Mouse (Mus musculus): ENCODE data around the gene Endou. TPM values are rescaled to one million over a fixed set of nuclear protein-coding genes. Genes with fewer than 3 reads are reported as not detected.
A peak's percentile ranks its signal among the peaks of the same experiment; 100 is the strongest.

Endou gene
- 0.21 and 0.29 TPM in 2 replicates for polyA plus RNA-seq (2015; fragmentation: Nextera tagmentation; extraction: Ambion mirVana)

DNA sequence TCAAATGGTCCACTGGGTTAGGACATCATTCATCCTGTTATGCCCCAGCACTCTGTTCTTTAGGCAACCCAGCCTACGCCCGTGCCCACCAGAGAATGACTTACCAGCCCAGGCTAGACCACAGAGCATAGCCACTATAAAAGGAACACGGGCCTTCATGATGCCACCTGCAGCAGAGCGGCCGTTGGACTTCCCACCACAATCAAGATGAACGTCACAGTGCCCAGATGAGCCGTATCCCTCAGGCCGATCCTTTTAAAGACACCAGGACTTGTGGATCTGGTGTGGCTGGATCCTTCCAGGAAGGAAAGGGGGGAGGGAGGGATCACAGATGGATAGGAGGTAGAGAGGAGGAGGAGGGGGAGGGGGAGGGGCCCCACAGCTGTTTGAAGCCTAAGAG lies at the start of gene Endou:
TSS of gene Endou (minus strand) at position 229 of the 400 bp plus-strand sequence.
- Histone ChIP-seq H3K36me3 (no peaks in the 10 kb centered on the region), H3K4me2 (no peak within 1 kb of the TSS), H3K9me3 (no peaks in the 10 kb centered on the region), H3K27ac (no peak within 1 kb of the TSS), H3K4me3 (no peak within 1 kb of the TSS), H3K9ac (no peak within 1 kb of the TSS), H3K4me1 (replicated peaks) (peaks cover 13% of the 10 kb centered on the region; the same call in 1 of the 2 replicates), H3K27me3 (no peaks in the 10 kb centered on the region)
- ATAC-seq (ENCODE audit: low FRiP score), result no peak
- 96% methylated on average over 8 of the region's 8 CpGs for WGBS

GRCm38 (mm10) chr15:97780611-97781031 lies 49.5 kb upstream of the Endou start:
- H3K4me3 ChIP-seq, result no peak overlapping the region
- H3K27ac ChIP-seq, result no peak overlapping the region
- no peak overlapping the region for H3K4me2 ChIP-seq
- H3K27me3 ChIP-seq, result peaks cover 28% of the 10 kb centered on the region
- no peaks in the 10 kb centered on the region for H3K36me3 ChIP-seq
- no peak for ATAC-seq (ENCODE audit: low FRiP score)
- WGBS, result 67% methylated on average over 12 of the region's 12 CpGs
- H3K4me1 ChIP-seq (replicated peaks), result peaks cover 18% of the 10 kb centered on the region
- H3K9ac ChIP-seq, result no peak overlapping the region
- H3K9me3 ChIP-seq, result no peaks in the 10 kb centered on the region

DNA sequence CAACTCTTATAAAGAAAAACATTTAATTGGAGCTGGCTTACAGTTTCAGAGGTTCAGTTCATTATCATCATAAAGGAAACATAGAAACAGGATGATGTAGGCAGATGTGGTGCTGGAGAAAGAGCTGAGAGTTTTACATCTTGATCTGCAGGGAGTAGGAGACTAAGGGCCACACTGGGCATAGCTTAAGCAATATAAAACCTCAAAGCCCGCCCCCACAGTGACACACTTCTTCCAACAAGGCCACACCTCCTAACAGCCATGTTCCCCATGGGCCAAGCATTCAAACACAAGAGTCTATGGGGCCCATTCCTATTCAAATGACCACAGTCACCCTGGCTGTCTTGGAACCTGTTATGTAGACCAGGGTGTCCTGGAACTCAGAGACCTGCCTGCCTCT lies 48.4 kb upstream of the Endou start:
- Histone ChIP-seq H3K4me1 (replicated peaks) (peaks cover 14% of the 10 kb centered on the region), H3K9ac (no peak overlapping the region), H3K4me3 (no peak overlapping the region), H3K9me3 (no peaks in the 10 kb centered on the region), H3K4me2 (no peak overlapping the region), H3K27ac (no peak overlapping the region), H3K36me3 (no peaks in the 10 kb centered on the region), H3K27me3 (peaks cover 37% of the 10 kb centered on the region)
- ATAC-seq (ENCODE audit: low FRiP score), result no peak
- 95% methylated on average over 1 of the region's 1 CpGs for WGBS

DNA sequence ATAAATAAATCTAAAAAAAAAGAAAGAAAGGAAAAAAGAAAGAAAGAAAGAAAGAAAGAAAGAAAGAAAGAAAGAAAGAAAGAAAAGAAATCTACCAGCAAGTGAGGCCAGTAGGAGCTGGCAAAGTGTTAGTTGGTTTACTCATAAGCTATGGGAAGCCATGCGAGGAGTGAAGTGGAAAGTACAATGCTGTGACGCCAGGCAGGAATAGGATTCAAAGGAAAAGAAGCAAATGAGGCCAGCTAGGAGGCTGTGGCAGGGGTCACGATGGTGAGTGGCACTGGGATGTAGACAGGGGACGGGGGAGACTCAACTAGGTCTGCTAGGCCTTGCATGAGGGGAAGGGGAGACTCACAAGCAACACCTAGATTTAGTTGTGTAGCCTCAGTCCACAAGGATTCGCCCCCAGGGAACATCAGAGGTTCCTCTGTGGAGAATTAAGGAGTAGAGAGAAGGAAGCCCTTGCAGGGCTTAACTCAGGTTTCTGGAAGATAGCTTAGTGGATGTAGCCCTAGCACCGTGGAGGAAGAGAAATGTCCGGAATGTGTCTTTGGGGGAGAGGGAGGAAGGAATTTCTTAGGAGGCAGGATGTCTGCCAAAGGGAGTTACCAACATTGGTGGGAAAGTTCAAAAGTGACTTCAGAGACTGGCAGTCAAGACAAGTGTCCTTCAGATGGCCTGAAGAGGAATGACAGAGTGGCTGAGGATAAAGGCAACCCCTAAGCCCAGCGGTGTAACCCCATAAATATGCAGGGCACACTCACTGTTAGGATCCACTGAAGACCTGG lies 47.4 kb upstream of the Endou start, which contains the start of gene Slc48a1:
TSS of gene Slc48a1 (plus strand) at position 210 of the 788 bp plus-strand sequence.
- no peaks in the 10 kb centered on the region for H3K36me3 ChIP-seq
- no peaks in the 10 kb centered on the region for H3K9me3 ChIP-seq
- no peak within 1 kb of the TSS for H3K9ac ChIP-seq
- H3K4me1 ChIP-seq (replicated peaks), result peaks cover 19% of the 10 kb centered on the region
- no peak within 1 kb of the TSS for H3K27ac ChIP-seq
- H3K4me3 ChIP-seq, result no peak within 1 kb of the TSS
- no peak for ATAC-seq (ENCODE audit: low FRiP score)
- H3K4me2 ChIP-seq, result no peak within 1 kb of the TSS
- peaks cover 41% of the 10 kb centered on the region for H3K27me3 ChIP-seq
- WGBS, result 71% methylated on average over 8 of the region's 8 CpGs

DNA sequence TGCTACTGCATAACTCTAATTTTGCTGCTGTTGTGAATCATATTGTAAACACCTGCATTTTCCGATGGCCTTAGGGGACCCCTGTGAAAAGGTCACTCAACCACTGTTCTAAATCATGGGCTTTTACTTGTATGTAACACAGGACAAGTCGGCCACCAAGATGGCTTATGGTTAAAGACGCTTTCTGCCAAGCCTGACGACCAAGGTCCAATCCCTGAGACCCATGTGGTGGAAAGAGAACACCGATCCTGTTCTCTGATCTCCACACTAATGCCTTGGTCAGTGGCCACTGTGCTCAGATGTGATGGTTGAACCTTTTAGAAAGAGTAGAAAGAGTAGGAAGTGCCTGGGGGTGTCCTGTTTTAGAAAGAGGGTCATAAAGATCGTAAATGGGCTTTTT lies 45.8 kb upstream of the Endou start:
- no peaks in the 10 kb centered on the region for H3K9me3 ChIP-seq
- H3K27ac ChIP-seq, result no peak overlapping the region
- no peaks in the 10 kb centered on the region for H3K36me3 ChIP-seq
- peaks cover 27% of the 10 kb centered on the region for H3K27me3 ChIP-seq
- ATAC-seq (ENCODE audit: low FRiP score), result no peak
- no peak overlapping the region for H3K4me2 ChIP-seq
- H3K4me1 ChIP-seq (replicated peaks), result peaks cover 21% of the 10 kb centered on the region
- no peak overlapping the region for H3K9ac ChIP-seq
- 86% methylated on average over 6 of the region's 6 CpGs for WGBS
- H3K4me3 ChIP-seq, result no peak overlapping the region

- Histone ChIP-seq H3K27ac (no peak overlapping the region), H3K4me2 (no peak overlapping the region), H3K9ac (no peak overlapping the region), H3K27me3 (peaks cover 25% of the 10 kb centered on the region), H3K4me3 (no peak overlapping the region), H3K9me3 (no peaks in the 10 kb centered on the region), H3K36me3 (no peaks in the 10 kb centered on the region), H3K4me1 (replicated peaks) (peaks cover 17% of the 10 kb centered on the region)
- 10% methylated on average over 8 of the region's 8 CpGs for WGBS
- no peak for ATAC-seq (ENCODE audit: low FRiP score)
These were observed 45.4 kb upstream of the Endou start for GRCm38 (mm10) chr15:97776514-97776913.

- ATAC-seq (ENCODE audit: low FRiP score), result no peak
- H3K27ac ChIP-seq, result 0 out of 2 replicates have a peak overlapping the region, but pooled peaks have one; percentile 8
- WGBS, result 70% methylated on average over 5 of the region's 5 CpGs
These were observed 42.8 kb upstream of the Endou start for GRCm38 (mm10) chr15:97773961-97774370.

GRCm38 (mm10) chr15:97773108-97773507 lies 42.0 kb upstream of the Endou start:
- no peak overlapping the region for H3K4me2 ChIP-seq
- 44% methylated on average over 5 of the region's 5 CpGs for whole genome bisulfite sequencing
- H3K36me3 ChIP-seq, result no peaks in the 10 kb centered on the region
- H3K4me3 ChIP-seq, result no peak overlapping the region
- H3K27ac ChIP-seq, result no peak overlapping the region
- no peaks in the 10 kb centered on the region for H3K9me3 ChIP-seq
- H3K4me1 ChIP-seq (replicated peaks), result peaks cover 20% of the 10 kb centered on the region
- H3K27me3 ChIP-seq, result peaks cover 55% of the 10 kb centered on the region
- H3K9ac ChIP-seq, result no peak overlapping the region
- no peak for ATAC-seq (ENCODE audit: low FRiP score)

More at GRCm38 (mm10) chr15:97773961-97774370, 42.8 kb upstream of the Endou start:
- Histone ChIP-seq H3K27me3 (peaks cover 49% of the 10 kb centered on the region), H3K4me1 (replicated peaks) (peaks cover 16% of the 10 kb centered on the region), H3K9me3 (no peaks in the 10 kb centered on the region), H3K4me2 (no peak overlapping the region), H3K36me3 (no peaks in the 10 kb centered on the region), H3K4me3 (no peak overlapping the region), H3K9ac (no peak overlapping the region)

- Histone ChIP-seq H3K4me3 (no peak overlapping the region), H3K27ac (no peak overlapping the region), H3K9me3 (no peaks in the 10 kb centered on the region), H3K4me1 (replicated peaks) (peaks cover 47% of the 10 kb centered on the region), H3K27me3 (peaks cover 69% of the 10 kb centered on the region), H3K4me2 (no peak overlapping the region), H3K9ac (no peak overlapping the region), H3K36me3 (no peaks in the 10 kb centered on the region)
- WGBS, result 82% methylated on average over 8 of the region's 8 CpGs
- no peak for ATAC-seq (ENCODE audit: low FRiP score)
These were observed 39.1 kb upstream of the Endou start for GRCm38 (mm10) chr15:97770280-97770679.

- H3K4me3 ChIP-seq, result peak overlapping the region; percentile 45
- peak overlapping the region; percentile 88 for H3K4me2 ChIP-seq
- H3K27me3 ChIP-seq, result peaks cover 76% of the 10 kb centered on the region
- no peak overlapping the region for H3K27ac ChIP-seq
- WGBS, result under 1% methylated on average over 18 of the region's 18 CpGs
- H3K9ac ChIP-seq, result peak overlapping the region; percentile 69
- no peaks in the 10 kb centered on the region for H3K36me3 ChIP-seq
- no peak for ATAC-seq (ENCODE audit: low FRiP score)
- no peaks in the 10 kb centered on the region for H3K9me3 ChIP-seq
- H3K4me1 ChIP-seq (replicated peaks), result peaks cover 52% of the 10 kb centered on the region
These were observed 37.1 kb upstream of the Endou start for GRCm38 (mm10) chr15:97768192-97768591.

GRCm38 (mm10) chr15:97767280-97768186 lies 36.4 kb upstream of the Endou start, which contains the start of gene Rapgef3:
Gene Rapgef3, minus strand, starts transcription at chr15:97767972.
- peak; percentile 76 for ATAC-seq (ENCODE audit: low FRiP score)
- Histone ChIP-seq H3K36me3 (no peaks in the 10 kb centered on the region), H3K9ac (peak within 1 kb of the TSS; percentile 69), H3K4me2 (peak within 1 kb of the TSS; percentile 88), H3K4me1 (replicated peaks) (peaks cover 49% of the 10 kb centered on the region), H3K27me3 (peaks cover 80% of the 10 kb centered on the region), H3K27ac (peak within 1 kb of the TSS; percentile 70), H3K9me3 (no peaks in the 10 kb centered on the region), H3K4me3 (peak within 1 kb of the TSS; percentile 45)
- WGBS, result under 1% methylated on average over 42 of the region's 44 CpGs

Measured in hindbrain, embryonic 13.5 days (tissue).